Mouse (Mus musculus) lung, embryonic 14.5 days (tissue): Measurements from ENCODE around the gene N4bp2l2. TPM values are rescaled to one million over a fixed set of nuclear protein-coding genes. Genes with fewer than 3 reads are reported as not detected.

Source experiments
- ATAC-seq: fragments of 200-750 bp; cut with Nextera tagmentation; 2 replicates; pipeline ENCODE4 v1.8.0; 2017; ENCODE audit warnings: mild to moderate bottlenecking, moderate TSS enrichment, moderate library complexity; ENCODE audit not compliant: insufficient read depth
- DNase-seq: peaks from one replicate; pipeline ENCODE4 v3.0.0-alpha.2; 2015
- H3K27ac ChIP-seq: fragments of 300-500 bp; sonication (generic); 2 replicates; pipeline ENCODE4 v1.5.1; 2014; ENCODE audit warnings: low read depth, mild to moderate bottlenecking, moderate library complexity
- H3K27me3 ChIP-seq: fragments of 300-500 bp; sonication (generic); 2 replicates; pipeline ENCODE4 v1.6.1; 2014; ENCODE audit warnings: low read length, control low read depth; ENCODE audit not compliant: insufficient read depth
- H3K36me3 ChIP-seq: fragments of 300-500 bp; sonication (generic); 2 replicates; pipeline ENCODE4 v1.6.1; 2014; ENCODE audit warnings: control low read depth; ENCODE audit not compliant: insufficient read depth
- H3K4me1 ChIP-seq: fragments of 300-500 bp; sonication (generic); 2 replicates; pipeline ENCODE4 v1.6.1; 2014; ENCODE audit warnings: antibody characterized with exemption, control low read depth; ENCODE audit not compliant: insufficient read depth
- H3K4me2 ChIP-seq: fragments of 300-500 bp; sonication (generic); 2 replicates; pipeline ENCODE4 v1.6.1; 2014; ENCODE audit warnings: mild to moderate bottlenecking
- H3K4me3 ChIP-seq: fragments of 300-500 bp; sonication (generic); 2 replicates; pipeline ENCODE4 v1.5.1; 2014; ENCODE audit warnings: low read depth, low read length
- H3K9ac ChIP-seq: fragments of 300-500 bp; sonication (generic); 2 replicates; pipeline ENCODE4 v1.6.1; 2014
- H3K9me3 ChIP-seq: fragments of 300-500 bp; sonication (generic); 2 replicates; pipeline ENCODE4 v1.6.1; 2016; ENCODE audit warnings: low read depth, low read length, control low read depth
- CTCF ChIP-seq: IDR thresholded peaks from 2 replicates; pipeline ENCODE4 v1.5.1; 2016; ENCODE audit warnings: antibody characterized with exemption, low read depth
- WGBS: fragments of 180-500 bp; shearing (Covaris S2); extraction: QIAGEN DNeasy Blood & Tissue Kit; methylation state at CpG from one replicate; pipeline ENCODE4 v1.1.7; 2014; 5-methylcytosine and 5-hydroxymethylcytosine counted together
- polyA plus RNA-seq: library from polyadenylated mRNA; unstranded; fragments of >200 nt; fragmentation: Nextera tagmentation; extraction: Ambion mirVana; gene quantifications from 2 replicates; pipeline ENCODE4 v1.2.1, GENCODE M21; 2014

The N4bp2l2 gene
- polyA plus RNA-seq, 1 experiment from 2014 or later, result 40.1 TPM

DNA sequence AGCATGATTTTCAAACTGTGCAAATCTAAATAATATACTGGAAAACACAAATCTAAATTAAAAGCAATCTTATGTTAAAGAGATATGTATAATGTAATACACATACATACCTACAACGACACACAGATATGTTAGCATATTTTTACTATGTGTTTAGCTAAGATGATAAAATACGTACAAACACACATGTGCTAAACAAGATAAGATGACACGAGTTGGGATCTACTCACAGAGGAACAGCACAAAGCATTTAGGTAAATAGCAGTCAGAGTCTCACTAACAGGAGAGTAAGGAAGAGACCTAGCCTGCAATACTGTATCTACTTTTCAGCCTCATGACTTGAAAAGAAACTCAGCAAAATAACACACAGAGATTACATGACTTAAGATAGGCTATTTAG lies 24.5 kb downstream of the N4bp2l2 start:
- Histone ChIP-seq H3K4me2 (no peak overlapping the region), H3K36me3 (peaks cover 59% of the 10 kb centered on the region), H3K27me3 (no peaks in the 10 kb centered on the region), H3K4me3 (no peak overlapping the region), H3K9ac (no peak overlapping the region), H3K4me1 (no peaks in the 10 kb centered on the region), H3K9me3 (no peaks in the 10 kb centered on the region), H3K27ac (no peak overlapping the region)
- no peak for TF ChIP-seq CTCF
- DNase-seq, result no peak
- no peak for ATAC-seq
- WGBS, result 78% methylated on average over 3 of the region's 3 CpGs

DNA sequence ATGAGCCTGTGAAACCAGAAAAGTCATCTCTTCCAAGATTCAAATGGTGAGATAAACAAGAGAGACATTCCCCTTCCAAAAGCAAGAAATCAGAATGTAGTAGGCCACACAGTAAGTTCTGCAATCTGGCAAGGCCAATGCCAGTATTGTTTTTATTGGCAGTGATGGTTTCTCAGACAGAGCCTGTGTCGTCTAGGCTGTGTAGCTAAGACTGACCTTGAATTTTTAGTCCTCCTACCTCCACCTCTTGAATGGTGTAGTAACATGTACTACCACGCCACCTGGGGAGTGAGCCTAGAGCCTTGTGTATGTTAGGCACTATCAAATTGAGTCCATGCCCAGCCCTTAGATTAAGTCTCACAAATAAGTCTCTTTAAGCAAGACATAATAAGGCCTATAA lies 36.3 kb downstream of the N4bp2l2 start:
- no peak overlapping the region for H3K4me3 ChIP-seq
- DNase-seq, result no peak
- WGBS, result 85% methylated on average over 2 of the region's 2 CpGs
- H3K27ac ChIP-seq, result no peak overlapping the region
- H3K9me3 ChIP-seq, result no peaks in the 10 kb centered on the region
- H3K4me2 ChIP-seq, result no peak overlapping the region
- H3K9ac ChIP-seq, result no peak overlapping the region
- no peaks in the 10 kb centered on the region for H3K27me3 ChIP-seq
- TF ChIP-seq CTCF, result no peak
- no peak for ATAC-seq
- no peaks in the 10 kb centered on the region for H3K4me1 ChIP-seq
- H3K36me3 ChIP-seq, result peaks cover 4% of the 10 kb centered on the region; the same call in 1 of the 2 replicates

GRCm38 (mm10) chr5:150629272-150629671 lies 36.7 kb downstream of the N4bp2l2 start:
- 94% methylated on average over 1 of the region's 1 CpGs for WGBS
- Histone ChIP-seq H3K9me3 (no peaks in the 10 kb centered on the region), H3K4me3 (no peak overlapping the region), H3K4me2 (no peak overlapping the region), H3K27ac (no peak overlapping the region), H3K27me3 (no peaks in the 10 kb centered on the region), H3K9ac (no peak overlapping the region), H3K4me1 (no peaks in the 10 kb centered on the region), H3K36me3 (peaks cover 4% of the 10 kb centered on the region; the same call in 1 of the 2 replicates)
- no peak for TF ChIP-seq CTCF
- no peak for ATAC-seq
- no peak for DNase-seq

GRCm38 (mm10) chr5:150625528-150625927 lies 40.5 kb downstream of the N4bp2l2 start:
- Histone ChIP-seq H3K9ac (no peak overlapping the region), H3K9me3 (no peaks in the 10 kb centered on the region), H3K27me3 (no peaks in the 10 kb centered on the region), H3K36me3 (no peaks in the 10 kb centered on the region), H3K4me1 (no peaks in the 10 kb centered on the region), H3K27ac (no peak overlapping the region), H3K4me3 (no peak overlapping the region), H3K4me2 (no peak overlapping the region)
- ATAC-seq, result no peak
- no peak for TF ChIP-seq CTCF
- no peak for DNase-seq
- WGBS, result 67% methylated on average over 7 of the region's 7 CpGs

DNA sequence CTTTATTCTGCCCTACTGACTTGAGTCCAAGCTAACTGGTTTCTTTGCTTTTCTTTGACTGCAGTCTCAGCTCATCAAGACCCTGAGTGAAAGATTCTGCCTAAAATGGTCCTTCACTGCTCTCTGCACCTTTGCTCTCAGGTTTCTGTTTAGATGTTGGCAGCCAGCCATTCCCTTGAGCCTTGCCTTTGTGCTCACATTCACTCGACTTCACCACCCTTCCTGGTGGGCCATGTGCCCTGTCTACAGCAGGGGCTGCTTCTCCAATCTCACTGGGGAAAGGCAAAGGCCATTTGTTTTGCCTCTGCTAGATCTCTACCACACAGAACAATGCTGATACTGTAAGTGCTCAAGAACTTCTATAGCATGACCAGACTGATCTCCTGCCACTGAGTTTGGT lies 43.2 kb downstream of the N4bp2l2 start:
- Histone ChIP-seq H3K9me3 (no peaks in the 10 kb centered on the region), H3K4me2 (no peak overlapping the region), H3K36me3 (no peaks in the 10 kb centered on the region), H3K9ac (no peak overlapping the region), H3K27me3 (no peaks in the 10 kb centered on the region), H3K27ac (no peak overlapping the region), H3K4me3 (no peak overlapping the region), H3K4me1 (no peaks in the 10 kb centered on the region)
- DNase-seq (peak; percentile 69), ATAC-seq (peak; percentile 80)
- TF ChIP-seq CTCF, result no peak
- 6% methylated on average over 1 of the region's 1 CpGs for WGBS

DNA sequence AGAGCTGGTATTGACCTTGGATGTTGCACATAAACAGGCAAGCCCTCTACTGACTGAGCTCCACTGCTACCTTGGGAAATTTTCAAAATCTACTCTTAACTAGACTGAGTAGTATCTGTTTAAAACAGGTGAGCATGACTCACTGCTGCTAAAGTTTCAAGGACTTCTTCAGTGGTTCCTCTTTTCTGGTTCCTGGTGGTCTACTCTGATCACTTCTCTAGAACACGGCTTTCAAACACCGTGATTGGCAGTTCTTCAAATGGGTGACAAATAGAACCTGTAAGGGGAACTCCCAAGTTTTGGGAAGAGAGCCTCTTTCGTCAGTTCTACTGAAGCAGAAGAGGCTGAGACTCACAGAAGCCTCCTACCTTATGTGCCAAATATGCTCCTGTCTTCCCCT lies 44.4 kb downstream of the N4bp2l2 start:
- 85% methylated on average over 3 of the region's 3 CpGs for WGBS
- Histone ChIP-seq H3K9ac (no peak overlapping the region), H3K27ac (no peak overlapping the region), H3K9me3 (no peaks in the 10 kb centered on the region), H3K4me2 (no peak overlapping the region), H3K4me3 (no peak overlapping the region), H3K4me1 (no peaks in the 10 kb centered on the region), H3K36me3 (no peaks in the 10 kb centered on the region), H3K27me3 (no peaks in the 10 kb centered on the region)
- no peak for TF ChIP-seq CTCF
- DNase-seq (no peak), ATAC-seq (no peak)

DNA sequence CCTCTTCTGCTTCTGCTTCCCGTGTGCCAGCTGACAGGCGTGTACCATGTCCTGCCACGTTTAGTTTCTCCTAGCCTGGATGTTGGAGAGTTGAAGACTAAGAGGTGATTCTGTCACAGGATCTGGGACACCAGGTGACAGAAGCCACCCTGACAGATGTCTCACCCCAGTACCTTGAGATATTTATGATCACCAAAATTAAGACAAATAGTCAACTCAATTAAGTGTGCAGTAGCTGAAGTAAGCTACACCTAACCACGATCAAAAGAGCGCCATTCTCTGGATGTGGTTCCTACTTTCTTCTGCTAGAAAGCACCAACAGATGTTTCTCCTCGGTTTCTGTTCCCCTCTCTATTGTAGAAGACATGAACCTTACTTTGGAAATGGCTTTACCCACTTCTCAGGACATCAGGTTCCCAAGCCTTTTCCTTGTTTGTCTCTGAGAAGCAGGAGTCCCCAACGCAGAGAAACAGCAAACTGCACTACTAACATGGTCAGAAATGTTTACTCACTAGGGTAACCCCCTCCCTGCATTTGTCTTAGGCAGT lies 45.3 kb downstream of the N4bp2l2 start:
- no peak for TF ChIP-seq CTCF
- WGBS, result 80% methylated on average over 7 of the region's 7 CpGs
- no peaks in the 10 kb centered on the region for H3K9me3 ChIP-seq
- H3K4me2 ChIP-seq, result no peak overlapping the region
- no peaks in the 10 kb centered on the region for H3K4me1 ChIP-seq
- no peaks in the 10 kb centered on the region for H3K36me3 ChIP-seq
- ATAC-seq (no peak), DNase-seq (no peak)
- H3K27ac ChIP-seq, result no peak overlapping the region
- no peak overlapping the region for H3K4me3 ChIP-seq
- H3K27me3 ChIP-seq, result no peaks in the 10 kb centered on the region
- H3K9ac ChIP-seq, result no peak overlapping the region
